Mouse (Mus musculus) Patski (cell line): ENCODE data around the gene St5. TPM values are rescaled to one million over a fixed set of nuclear protein-coding genes. Genes with fewer than 3 reads are reported as not detected.

Experiments used
- ATAC-seq: fragments of 100-300 bp; one replicate; pipeline ENCODE4 v1.8.0; 2021
- CTCF ChIA-PET: fragments of 350-600 bp; sonication (Branson Sonifier 250); formaldehyde crosslinking; loops from one replicate; lab custom pipeline; 2022; ENCODE audit warnings: inconsistent platforms; lab: Charles Lee
- POLR2A ChIA-PET: fragments of 350-600 bp; sonication (Branson Sonifier 250); formaldehyde crosslinking; loops from one replicate; lab custom pipeline; 2022; ENCODE audit warnings: antibody characterized with exemption, inconsistent platforms; lab: Charles Lee
- DNase-seq: peaks from one replicate; pipeline ENCODE4 v3.0.0-alpha.2; 2011; ENCODE audit warnings: low read depth, low spot score
- H3K27me3 ChIP-seq: fragments of 371-371 bp; one replicate; pipeline ENCODE4 v1.5.1; 2021
- CTCF ChIP-seq: fragments of 100-300 bp; IDR thresholded peaks from one replicate; pipeline ENCODE4 v1.5.1; 2021
- in situ Hi-C: fragments of 300-500 bp; cut with MboI; formaldehyde crosslinking; loops from 3 replicates; pipeline ENCODE4 v1.11.1; 2018; ENCODE audit warnings: low pct_unique_long_range_greater_than_20kb, mixed read lengths
- polyA plus RNA-seq: library from polyadenylated mRNA; unstranded; gene quantifications from one replicate; pipeline ENCODE4 v1.2.3, GENCODE M21; 2021

The St5 gene
- polyA plus RNA-seq, 1 experiment from 2014 or later: 183 TPM

DNA sequence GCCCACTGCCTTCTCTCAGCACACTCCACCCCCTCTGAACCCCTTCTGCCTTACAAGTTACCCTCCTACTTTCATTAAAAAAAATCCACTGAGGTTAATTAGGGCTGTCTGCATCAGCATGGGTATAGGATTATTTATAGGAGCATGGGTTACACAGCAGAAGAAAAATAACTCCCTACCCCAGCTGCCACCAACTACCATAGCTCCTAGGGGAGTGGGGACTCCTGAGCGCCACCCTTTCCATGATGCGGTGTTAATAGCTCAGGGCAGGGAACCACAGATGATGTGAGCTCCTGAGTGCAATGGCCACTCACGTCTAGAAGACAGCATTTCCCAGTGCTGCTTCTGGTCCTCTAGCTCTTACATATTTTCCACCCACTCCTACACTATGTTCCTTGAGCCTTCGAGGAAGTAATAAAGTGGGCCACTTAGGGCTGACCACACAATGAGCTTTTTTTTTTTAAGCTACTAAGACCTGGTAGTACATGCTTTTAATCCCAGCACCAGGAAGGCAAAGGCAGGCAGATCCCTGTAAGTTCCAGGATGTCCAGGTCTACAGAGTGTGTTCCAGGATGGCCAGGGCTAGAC lies 139.5 kb downstream of the St5 start:
- in situ Hi-C loops: no loop called here
- ATAC-seq: no peak
- TF ChIP-seq CTCF: no peak
- no peaks in the 10 kb centered on the region for H3K27me3 ChIP-seq
- POLR2A ChIA-PET: interaction anchor here (1.3 to 1.8 kb wide), 3 partner anchors 8 to 16 kb away, joined by 3 to 5 read pairs (median 3); no protein-coding TSS in a partner anchor
- CTCF ChIA-PET: interaction anchor here (1.5 to 2.4 kb wide), 5 partner anchors 9 to 156 kb away, joined by 3 to 16 read pairs (median 7); no protein-coding TSS in a partner anchor
- DNase-seq: no peak

- ATAC-seq: peak; percentile 24
- DNase-seq: no peak
- POLR2A ChIA-PET: interaction anchor here (1.3 to 1.8 kb wide), 2 partner anchors 10 to 14 kb away, joined by 3 to 5 read pairs; no protein-coding TSS in a partner anchor
These were observed 140.7 kb downstream of the St5 start for GRCm38 (mm10) chr7:109562676-109563075.

GRCm38 (mm10) chr7:109562154-109562599 lies 141.2 kb downstream of the St5 start:
- ATAC-seq: no peak
- ChIA-PET CTCF (interaction anchor here (1.3 to 2.4 kb wide), 3 partner anchors 10 to 28 kb away, joined by 3 to 16 read pairs (median 7); no protein-coding TSS in a partner anchor), POLR2A (no interaction called here)
- DNase-seq: no peak
- in situ Hi-C loops: no loop called here
- H3K27me3 ChIP-seq: no peaks in the 10 kb centered on the region
- no peak for TF ChIP-seq CTCF

More at GRCm38 (mm10) chr7:109562676-109563075, 140.7 kb downstream of the St5 start:
- in situ Hi-C loops: no loop called here
- CTCF ChIA-PET: interaction anchor here (0.8 to 2.4 kb wide), 6 partner anchors 10 to 53 kb away, joined by 3 to 16 read pairs (median 6); no protein-coding TSS in a partner anchor
- TF ChIP-seq CTCF: no peak
- H3K27me3 ChIP-seq: no peaks in the 10 kb centered on the region

GRCm38 (mm10) chr7:109561466-109562153 lies 141.8 kb downstream of the St5 start:
- CTCF ChIA-PET: no interaction called here
- ATAC-seq (no peak), DNase-seq (no peak)
- in situ Hi-C loops: no loop called here
- no peaks in the 10 kb centered on the region for H3K27me3 ChIP-seq
- POLR2A ChIA-PET: no interaction called here
- no peak for TF ChIP-seq CTCF

DNA sequence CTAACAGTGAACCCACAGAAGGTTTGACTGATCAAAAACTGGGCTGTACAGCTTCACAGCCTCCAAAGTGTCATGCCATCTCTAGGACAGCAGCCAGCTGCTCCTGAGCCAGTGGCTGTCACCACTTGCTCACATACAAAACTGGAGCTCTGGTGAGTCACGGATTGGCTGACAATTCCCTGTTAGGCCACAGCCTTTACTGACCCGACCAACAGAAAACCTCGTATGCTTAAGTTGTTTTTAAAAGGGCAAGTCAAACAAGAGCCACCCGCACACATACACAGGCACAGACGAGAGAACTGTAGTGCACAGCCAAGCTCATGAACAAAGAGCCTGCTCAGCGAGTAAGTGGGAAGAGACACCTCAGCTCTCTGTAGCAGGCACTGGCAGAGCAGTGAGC lies 143.9 kb downstream of the St5 start:
- ChIA-PET CTCF (interaction anchor here (0.8 to 2.0 kb wide), 4 partner anchors 9 to 27 kb away, joined by 3 to 7 read pairs (median 4); no protein-coding TSS in a partner anchor), POLR2A (interaction anchor here (1.2 to 1.5 kb wide), 2 partner anchors 12 to 42 kb away, joined by 4 read pairs; no protein-coding TSS in a partner anchor)
- TF ChIP-seq CTCF: no peak
- DNase-seq: no peak
- no peaks in the 10 kb centered on the region for H3K27me3 ChIP-seq
- in situ Hi-C loops: no loop called here
- no peak for ATAC-seq

- peak; percentile 95 for DNase-seq
- ChIA-PET CTCF (interaction anchor here (1.2 kb wide), 1 partner anchor 14 kb away, joined by 4 read pairs; no protein-coding TSS in a partner anchor), POLR2A (no interaction called here)
- peak; percentile 82 for ATAC-seq
- in situ Hi-C loops: loop anchor here (5.0 to 25.0 kb wide), 2 partner anchors 71 to 166 kb away; partner anchors contain the start of genes Akip1, BC051019 and St5
- H3K27me3 ChIP-seq: no peaks in the 10 kb centered on the region
- TF ChIP-seq CTCF: no peak
These were observed 156.7 kb downstream of the St5 start for GRCm38 (mm10) chr7:109546726-109547125.

GRCm38 (mm10) chr7:109546186-109546585 lies 157.2 kb downstream of the St5 start:
- in situ Hi-C loops: loop anchor here (5.0 to 25.0 kb wide), 2 partner anchors 71 to 166 kb away; partner anchors contain the start of genes Akip1, BC051019 and St5

GRCm38 (mm10) chr7:109545255-109545993 lies 158.0 kb downstream of the St5 start:
- peak; percentile 65 for ATAC-seq
- CTCF ChIA-PET: interaction anchor here (0.9 to 1.6 kb wide), 9 partner anchors 8 to 133 kb away, joined by 3 to 8 read pairs (median 4); no protein-coding TSS in a partner anchor
- DNase-seq: peak; percentile 83
- H3K27me3 ChIP-seq: no peaks in the 10 kb centered on the region
- no peak for TF ChIP-seq CTCF
- in situ Hi-C loops: loop anchor here (5.0 to 25.0 kb wide), 2 partner anchors 72 to 167 kb away; partner anchors contain the start of genes Akip1, BC051019 and St5
- POLR2A ChIA-PET: interaction anchor here (0.6 to 2.4 kb wide), 4 partner anchors 27 to 71 kb away, joined by 3 to 16 read pairs (median 4); partner anchors contain the start of gene Rpl27a

More at GRCm38 (mm10) chr7:109546186-109546585, 157.2 kb downstream of the St5 start:
- CTCF ChIA-PET: interaction anchor here (1.2 kb wide), 1 partner anchor 14 kb away, joined by 4 read pairs; no protein-coding TSS in a partner anchor
- no peaks in the 10 kb centered on the region for H3K27me3 ChIP-seq
- POLR2A ChIA-PET: interaction anchor here (1.0 to 2.4 kb wide), 2 partner anchors 27 to 68 kb away, joined by 3 to 16 read pairs; partner anchors contain the start of gene Rpl27a
- DNase-seq (peak; percentile 61), ATAC-seq (peak; percentile 32)
- TF ChIP-seq CTCF: no peak

DNA sequence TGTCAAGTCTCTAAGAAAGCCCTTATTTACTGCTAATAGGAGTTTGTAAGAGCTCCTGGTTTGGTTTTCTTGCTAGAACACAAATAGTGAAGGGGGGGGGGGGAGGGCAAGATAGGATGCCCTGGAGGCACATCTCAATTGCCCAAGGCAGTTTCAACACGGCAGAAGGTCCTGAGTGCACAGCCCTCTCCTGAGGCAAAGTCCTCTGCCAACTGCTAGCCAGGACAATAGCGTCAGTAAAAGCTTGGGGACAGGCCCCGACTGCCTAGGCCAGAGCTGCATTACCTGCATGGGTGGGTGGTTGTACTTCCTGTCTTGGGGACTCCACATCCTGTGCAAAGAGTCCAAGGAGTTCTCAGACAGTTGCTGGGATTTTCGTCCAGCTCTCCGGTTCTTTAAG lies 158.6 kb downstream of the St5 start:
- ChIA-PET CTCF (interaction anchor here (0.9 to 1.6 kb wide), 9 partner anchors 8 to 134 kb away, joined by 3 to 8 read pairs (median 4); no protein-coding TSS in a partner anchor), POLR2A (interaction anchor here (0.6 to 2.4 kb wide), 3 partner anchors 55 to 71 kb away, joined by 3 to 16 read pairs (median 4); no protein-coding TSS in a partner anchor)
- in situ Hi-C loops: loop anchor here (5.0 to 25.0 kb wide), 2 partner anchors 73 to 168 kb away; partner anchors contain the start of genes Akip1, BC051019 and St5
- TF ChIP-seq CTCF: no peak
- ATAC-seq (peak; percentile 1), DNase-seq (no peak)
- H3K27me3 ChIP-seq: no peaks in the 10 kb centered on the region
